Mouse (Mus musculus): Measurements from ENCODE around the gene Ddx4. TPM values are rescaled to one million over a fixed set of nuclear protein-coding genes. Genes with fewer than 3 reads are reported as not detected.

Gene Ddx4
- total RNA-seq, 2 experiments from 2014 or later, result 1.5 to 3.6 TPM

GRCm38 (mm10) chr13:112570768-112571167 is 81.5 kb downstream of the Ddx4 start:
- ATAC-seq (replicated peaks; ENCODE audit: low FRiP score, poor library complexity, severe bottlenecking), result no peak

GRCm38 (mm10) chr13:112569606-112570005 is 82.7 kb downstream of the Ddx4 start:
- ATAC-seq (replicated peaks; ENCODE audit: low FRiP score, poor library complexity, severe bottlenecking), result no peak

DNA sequence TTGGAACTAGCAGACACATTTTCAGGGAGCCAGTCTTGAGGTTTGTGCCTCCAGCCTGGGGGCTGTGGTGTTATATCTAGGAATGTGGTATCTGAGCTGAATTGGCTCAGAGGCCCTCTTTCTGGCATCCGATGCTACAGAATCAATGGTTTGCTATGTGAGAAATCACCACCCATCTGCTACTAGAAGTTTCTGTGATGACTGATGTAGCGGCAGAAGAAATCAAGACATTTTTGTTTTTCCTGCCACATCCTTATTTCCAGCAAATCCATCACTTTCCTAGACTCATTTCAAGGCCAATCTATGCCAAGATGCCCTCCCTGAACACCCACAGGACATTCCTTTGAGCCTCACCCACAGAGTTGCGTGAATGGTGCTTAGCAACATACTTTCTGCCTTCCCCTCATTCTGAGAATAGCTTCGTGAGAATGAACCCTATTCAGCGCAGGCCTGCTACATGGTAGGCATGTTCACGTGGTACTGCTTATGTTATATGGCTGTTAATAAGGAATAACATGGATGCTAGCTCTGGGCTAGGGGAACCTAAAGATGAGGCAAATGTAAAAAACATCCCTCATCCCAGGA is 91.6 kb downstream of the Ddx4 start:
- ATAC-seq (replicated peaks; ENCODE audit: low FRiP score, poor library complexity, severe bottlenecking), result no peak

DNA sequence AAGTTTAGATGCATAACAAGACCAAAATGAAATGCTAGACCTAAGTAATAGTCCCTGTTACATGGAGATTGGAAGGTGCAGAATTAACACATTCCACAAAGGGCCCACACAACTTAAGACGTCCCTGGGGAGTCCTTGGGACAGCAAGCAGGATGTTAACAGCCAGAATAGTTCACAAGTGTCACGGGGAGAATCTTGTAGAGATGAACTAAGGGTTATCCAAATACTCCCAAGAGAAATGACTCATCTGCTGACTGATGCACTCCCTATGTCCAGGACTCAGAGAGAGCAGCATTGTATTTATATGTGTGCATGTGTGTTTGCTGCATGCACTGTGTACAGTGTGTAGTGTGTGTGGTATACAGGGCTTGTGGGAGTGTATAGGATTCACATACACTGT is 95.8 kb downstream of the Ddx4 start:
- ATAC-seq (replicated peaks; ENCODE audit: low FRiP score, poor library complexity, severe bottlenecking), result no peak

DNA sequence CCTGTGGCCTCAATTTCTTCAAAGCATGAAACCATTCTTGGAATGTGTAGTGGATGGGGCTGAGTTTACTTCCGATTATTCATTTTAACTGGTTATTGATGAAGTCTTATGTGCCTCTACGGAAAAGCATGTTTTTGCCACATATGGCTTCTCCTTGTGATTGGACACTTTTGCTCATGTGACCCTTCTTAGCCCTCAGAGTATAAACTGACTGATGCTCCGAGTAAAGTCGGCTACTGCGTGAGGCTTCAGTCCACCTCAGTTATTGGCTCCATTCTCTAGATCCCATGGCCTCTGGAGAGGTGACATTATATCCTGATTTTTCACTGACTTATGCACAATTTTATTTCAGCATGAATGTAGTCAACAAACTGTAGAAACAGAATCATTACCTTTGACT is 99.0 kb downstream of the Ddx4 start:
- no peak for ATAC-seq (replicated peaks; ENCODE audit: low FRiP score, poor library complexity, severe bottlenecking)

DNA sequence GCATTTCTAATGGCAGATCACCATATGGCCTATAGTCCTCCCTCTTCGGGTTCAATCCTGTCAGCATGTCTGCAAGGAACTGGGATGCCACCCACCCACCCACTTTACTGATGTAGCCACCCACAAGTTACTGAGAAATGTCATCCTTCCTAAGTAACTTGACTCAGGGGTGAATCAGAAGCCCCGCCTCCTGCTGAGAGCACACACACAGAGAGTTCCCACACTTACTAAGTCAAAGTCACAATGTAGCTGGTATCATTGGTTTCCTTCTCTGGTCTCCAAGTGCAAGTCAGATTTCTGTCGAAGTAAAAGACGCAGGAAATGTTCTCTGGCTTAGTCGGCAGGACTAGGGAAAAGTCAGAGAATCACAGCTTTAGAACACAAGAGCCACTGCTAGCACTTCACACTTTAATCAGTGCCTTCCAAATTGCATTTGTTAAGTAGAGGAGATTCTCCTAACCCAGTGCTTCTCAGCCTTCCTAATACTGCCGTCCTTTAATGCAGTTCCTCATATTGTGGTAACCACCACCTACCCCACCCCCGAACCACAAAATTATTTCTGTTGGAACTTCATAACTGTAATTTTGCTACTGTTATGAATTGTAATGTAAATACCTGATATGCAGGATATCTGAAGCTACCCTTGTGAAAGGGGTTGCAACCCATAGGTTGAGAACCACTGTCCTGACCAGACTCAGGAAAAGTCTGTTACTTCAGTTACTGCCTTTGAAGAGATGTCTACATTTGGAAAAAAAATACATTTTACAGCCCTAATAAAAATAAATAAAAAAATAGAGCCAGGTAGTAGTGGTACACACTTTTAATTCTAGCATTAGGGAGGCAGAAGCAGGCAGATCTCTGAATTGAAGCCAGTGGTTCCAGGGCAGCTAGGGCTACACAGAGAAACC is 100.4 kb downstream of the Ddx4 start:
- no peak for ATAC-seq (replicated peaks; ENCODE audit: low FRiP score, poor library complexity, severe bottlenecking)

Other genes starting within 250 kb of the Ddx4 start
- 5.4 and 10.0 TPM in 2 replicates for gene Il6st, start 188.4 kb downstream of the Ddx4 start, total RNA-seq (2015; ENCODE audit: low replicate concordance)
- gene Il6st, start 188.4 kb downstream of the Ddx4 start, total RNA-seq (2017; ENCODE audit: low replicate concordance), result 3.6 and 4.0 TPM in 2 replicates
- 1.3 TPM in 1 of 2 replicates, not detected in the other for gene Il31ra, start 58.1 kb downstream of the Ddx4 start, total RNA-seq (2015; ENCODE audit: low replicate concordance)
- gene Il31ra, start 58.1 kb downstream of the Ddx4 start, total RNA-seq (2017; ENCODE audit: low replicate concordance), result 0.28 and 0.77 TPM in 2 replicates
- gene Slc38a9, start 8.3 kb upstream of the Ddx4 start, total RNA-seq (2015; ENCODE audit: low replicate concordance), result 227 and 257 TPM in 2 replicates
- 281 and 320 TPM in 2 replicates for gene Slc38a9, start 8.3 kb upstream of the Ddx4 start, total RNA-seq (2017; ENCODE audit: low replicate concordance)
- 89.2 and 96.3 TPM in 2 replicates for gene Plpp1, start 148.3 kb upstream of the Ddx4 start, total RNA-seq (2015; ENCODE audit: low replicate concordance)
- 68.1 and 85.5 TPM in 2 replicates for gene Plpp1, start 148.3 kb upstream of the Ddx4 start, total RNA-seq (2017; ENCODE audit: low replicate concordance)

Data from erythroblast, adult 5-6 weeks (primary cell).